Mouse (Mus musculus): ENCODE measurements around the gene Paqr8. TPM values are rescaled to one million over a fixed set of nuclear protein-coding genes. Genes with fewer than 3 reads are reported as not detected.

Gene Paqr8
- polyA plus RNA-seq (2015; fragmentation: Nextera tagmentation; extraction: Ambion mirVana), result 12.5 and 13.4 TPM in 2 replicates

GRCm38 (mm10) chr1:20890404-20890921 lies at the start of gene Paqr8:
Paqr8 (plus strand) TSS chr1:20890606.
- H3K27ac ChIP-seq, result peak within 1 kb of the TSS; percentile 77
- H3K4me3 ChIP-seq (replicated peaks), result peak within 1 kb of the TSS; percentile 71
- H3K4me1 ChIP-seq (replicated peaks), result peaks cover 16% of the 10 kb centered on the region
- under 1% methylated on average over 37 of the region's 37 CpGs for WGBS
- H3K9me3 ChIP-seq, result no peaks in the 10 kb centered on the region
- peak within 1 kb of the TSS; percentile 85 for H3K4me2 ChIP-seq (replicated peaks)
- ATAC-seq, result peak; percentile 99
- peak within 1 kb of the TSS; percentile 78 for H3K9ac ChIP-seq (replicated peaks)
- no peaks in the 10 kb centered on the region for H3K27me3 ChIP-seq
- no peaks in the 10 kb centered on the region for H3K36me3 ChIP-seq

- H3K27me3 ChIP-seq, result no peaks in the 10 kb centered on the region
- no peaks in the 10 kb centered on the region for H3K4me1 ChIP-seq (replicated peaks)
- no peak overlapping the region for H3K9ac ChIP-seq (replicated peaks)
- H3K27ac ChIP-seq, result no peak overlapping the region
- 0 out of 2 replicates have a peak, but pooled peaks cover 3% of the 10 kb centered on the region for H3K9me3 ChIP-seq
- 81% methylated on average over 7 of the region's 7 CpGs for WGBS
- H3K4me3 ChIP-seq (replicated peaks), result no peak overlapping the region
- no peaks in the 10 kb centered on the region for H3K36me3 ChIP-seq
- ATAC-seq, result no peak
- H3K4me2 ChIP-seq (replicated peaks), result no peak overlapping the region
Measured at GRCm38 (mm10) chr1:20856924-20857902, 33.2 kb upstream of the Paqr8 start.

DNA sequence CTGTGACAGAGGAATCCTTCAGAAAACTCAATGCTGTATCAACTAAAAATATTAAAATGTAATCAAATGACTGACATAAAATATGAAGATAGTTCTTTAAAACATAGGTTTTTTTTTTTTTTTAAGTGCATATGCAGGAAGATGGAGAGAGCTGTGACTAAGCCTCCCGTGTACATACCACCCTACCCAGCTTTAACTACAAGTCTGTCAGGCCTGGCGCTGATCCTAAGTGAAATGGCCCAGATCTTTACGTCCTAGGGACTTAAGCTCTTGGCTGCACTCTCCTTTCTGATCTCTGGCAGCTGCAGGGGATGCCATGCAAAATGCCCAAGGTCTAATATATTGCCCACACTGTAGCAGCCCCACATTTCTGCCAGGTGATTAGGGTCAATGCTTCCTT lies 29.6 kb upstream of the Paqr8 start:
- Histone ChIP-seq H3K4me1 (replicated peaks) (no peaks in the 10 kb centered on the region), H3K27ac (no peak overlapping the region), H3K4me2 (replicated peaks) (no peak overlapping the region), H3K9ac (replicated peaks) (no peak overlapping the region), H3K36me3 (no peaks in the 10 kb centered on the region), H3K27me3 (no peaks in the 10 kb centered on the region), H3K4me3 (replicated peaks) (no peak overlapping the region), H3K9me3 (no peaks in the 10 kb centered on the region)
- no peak for ATAC-seq
- 75% methylated on average over 3 of the region's 3 CpGs for WGBS

GRCm38 (mm10) chr1:20861865-20862264 lies 28.5 kb upstream of the Paqr8 start:
- Histone ChIP-seq H3K4me1 (replicated peaks) (peaks cover 2% of the 10 kb centered on the region; the same call in 1 of the 2 replicates), H3K9ac (replicated peaks) (no peak overlapping the region), H3K9me3 (no peaks in the 10 kb centered on the region), H3K36me3 (no peaks in the 10 kb centered on the region), H3K27me3 (no peaks in the 10 kb centered on the region), H3K4me2 (replicated peaks) (no peak overlapping the region), H3K4me3 (replicated peaks) (no peak overlapping the region), H3K27ac (no peak overlapping the region)
- WGBS, result 90% methylated on average over 3 of the region's 3 CpGs
- no peak for ATAC-seq

DNA sequence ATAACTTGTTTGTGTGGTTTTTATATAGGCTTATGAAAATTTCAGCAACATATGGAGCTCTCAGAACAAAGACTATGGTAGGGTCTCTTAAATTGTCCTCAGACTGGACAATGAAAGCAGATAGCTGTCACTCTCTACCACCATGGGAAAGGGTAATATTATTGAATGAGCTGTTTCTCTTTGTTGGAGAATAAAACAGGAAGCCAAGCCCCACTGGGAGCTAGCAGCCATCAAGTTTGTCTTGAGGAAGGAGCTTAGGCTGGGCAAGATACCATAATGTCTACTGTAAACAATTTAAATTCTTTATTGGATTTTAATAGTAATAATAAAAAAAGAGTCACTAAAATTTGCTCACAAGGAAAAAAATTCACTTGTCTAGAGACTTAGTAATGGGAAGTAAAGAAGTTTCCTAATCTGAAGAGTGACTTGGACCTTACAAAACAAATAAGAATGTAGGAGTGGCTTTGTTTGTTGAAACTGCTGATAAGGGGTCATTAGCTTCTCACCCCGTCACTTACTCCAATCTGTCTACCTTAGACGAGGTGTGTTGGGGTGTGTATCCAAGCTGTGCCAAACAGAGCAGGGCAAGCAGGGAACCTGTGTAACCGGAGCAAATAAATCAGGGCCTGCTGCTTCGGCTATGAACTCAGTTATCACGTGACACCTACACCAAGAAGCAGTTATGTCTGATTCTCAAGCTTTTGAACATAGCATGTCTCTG lies 26.8 kb upstream of the Paqr8 start:
- 85% methylated on average over 5 of the region's 5 CpGs for WGBS
- H3K9ac ChIP-seq (replicated peaks), result no peak overlapping the region
- H3K36me3 ChIP-seq, result no peaks in the 10 kb centered on the region
- no peaks in the 10 kb centered on the region for H3K27me3 ChIP-seq
- H3K9me3 ChIP-seq, result no peaks in the 10 kb centered on the region
- no peak overlapping the region for H3K4me3 ChIP-seq (replicated peaks)
- H3K4me1 ChIP-seq (replicated peaks), result peaks cover 17% of the 10 kb centered on the region
- ATAC-seq, result no peak
- H3K27ac ChIP-seq, result no peak overlapping the region
- H3K4me2 ChIP-seq (replicated peaks), result no peak overlapping the region

DNA sequence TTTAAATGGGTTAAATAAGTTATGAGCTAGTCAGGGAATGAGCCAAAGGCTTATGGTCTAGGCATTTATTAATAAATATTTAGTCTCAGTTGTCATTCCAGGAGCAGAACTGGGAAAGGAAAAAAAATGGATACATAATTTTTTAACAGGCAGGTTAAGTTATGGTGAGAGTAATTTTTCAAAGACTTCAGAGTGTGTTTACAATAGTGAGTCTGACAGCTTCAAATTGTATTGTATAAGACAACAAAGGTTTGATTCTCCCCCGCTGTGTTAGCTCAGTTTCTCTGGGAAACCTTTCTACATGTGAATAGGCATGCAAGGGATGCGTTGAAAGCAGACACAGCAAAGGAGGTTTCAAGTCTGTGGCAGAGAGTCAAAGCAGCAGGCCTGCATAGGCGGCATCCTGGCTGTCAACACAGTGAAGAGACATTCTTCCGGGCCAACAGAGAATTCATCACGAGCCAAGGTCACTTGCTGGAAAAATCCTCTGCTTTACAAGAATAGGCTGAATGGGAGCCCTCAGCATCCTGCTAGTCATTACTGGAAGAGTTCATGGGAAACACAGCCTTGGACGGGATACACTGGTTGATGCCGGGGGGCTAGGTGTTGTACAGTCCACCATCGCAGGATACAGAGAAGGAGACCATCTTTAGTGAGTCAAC lies 23.0 kb upstream of the Paqr8 start:
- H3K4me2 ChIP-seq (replicated peaks), result no peak overlapping the region
- 10% methylated on average over 8 of the region's 8 CpGs for WGBS
- peak; percentile 85 for ATAC-seq

GRCm38 (mm10) chr1:20868036-20868435 lies 22.4 kb upstream of the Paqr8 start:
- WGBS, result 22% methylated on average over 9 of the region's 9 CpGs
- no peaks in the 10 kb centered on the region for H3K9me3 ChIP-seq
- peak; percentile 57 for ATAC-seq
- H3K4me3 ChIP-seq (replicated peaks), result no peak overlapping the region
- no peaks in the 10 kb centered on the region for H3K36me3 ChIP-seq
- H3K4me2 ChIP-seq (replicated peaks), result peak overlapping the region; percentile 22; the same call in 1 of the 2 replicates
- no peak overlapping the region for H3K9ac ChIP-seq (replicated peaks)
- peaks cover 17% of the 10 kb centered on the region for H3K4me1 ChIP-seq (replicated peaks)
- peak overlapping the region; percentile 74 for H3K27ac ChIP-seq
- no peaks in the 10 kb centered on the region for H3K27me3 ChIP-seq

More for the DNA sequence above, 23.0 kb upstream of the Paqr8 start:
- Histone ChIP-seq H3K27ac (peak overlapping the region; percentile 74), H3K9me3 (no peaks in the 10 kb centered on the region), H3K36me3 (no peaks in the 10 kb centered on the region), H3K27me3 (no peaks in the 10 kb centered on the region), H3K4me3 (replicated peaks) (no peak overlapping the region), H3K9ac (replicated peaks) (no peak overlapping the region), H3K4me1 (replicated peaks) (peaks cover 17% of the 10 kb centered on the region)

- no peak for ATAC-seq
- H3K4me3 ChIP-seq (replicated peaks), result no peak overlapping the region
- peaks cover 17% of the 10 kb centered on the region for H3K4me1 ChIP-seq (replicated peaks)
- H3K27me3 ChIP-seq, result no peaks in the 10 kb centered on the region
- 81% methylated on average over 2 of the region's 2 CpGs for WGBS
- H3K9me3 ChIP-seq, result no peaks in the 10 kb centered on the region
- no peak overlapping the region for H3K9ac ChIP-seq (replicated peaks)
- H3K4me2 ChIP-seq (replicated peaks), result no peak overlapping the region
- H3K27ac ChIP-seq, result no peak overlapping the region
- no peaks in the 10 kb centered on the region for H3K36me3 ChIP-seq
Measured at GRCm38 (mm10) chr1:20870887-20871286, 19.5 kb upstream of the Paqr8 start.

- H3K27me3 ChIP-seq, result no peaks in the 10 kb centered on the region
- H3K36me3 ChIP-seq, result no peaks in the 10 kb centered on the region
- no peak overlapping the region for H3K27ac ChIP-seq
- no peak overlapping the region for H3K4me3 ChIP-seq (replicated peaks)
- whole genome bisulfite sequencing, result 84% methylated on average over 5 of the region's 5 CpGs
- no peak overlapping the region for H3K9ac ChIP-seq (replicated peaks)
- no peaks in the 10 kb centered on the region for H3K9me3 ChIP-seq
- peaks cover 9% of the 10 kb centered on the region for H3K4me1 ChIP-seq (replicated peaks)
- H3K4me2 ChIP-seq (replicated peaks), result no peak overlapping the region
- no peak for ATAC-seq
Measured at GRCm38 (mm10) chr1:20872496-20872895, 17.9 kb upstream of the Paqr8 start.

- H3K9me3 ChIP-seq, result no peaks in the 10 kb centered on the region
- H3K36me3 ChIP-seq, result no peaks in the 10 kb centered on the region
- no peak overlapping the region for H3K4me3 ChIP-seq (replicated peaks)
- no peak for ATAC-seq
- H3K27ac ChIP-seq, result no peak overlapping the region
- H3K9ac ChIP-seq (replicated peaks), result no peak overlapping the region
- no peak overlapping the region for H3K4me2 ChIP-seq (replicated peaks)
- no peaks in the 10 kb centered on the region for H3K4me1 ChIP-seq (replicated peaks)
- H3K27me3 ChIP-seq, result no peaks in the 10 kb centered on the region
- 93% methylated on average over 6 of the region's 6 CpGs for WGBS
Measured at GRCm38 (mm10) chr1:20874061-20874460, 16.3 kb upstream of the Paqr8 start.

DNA sequence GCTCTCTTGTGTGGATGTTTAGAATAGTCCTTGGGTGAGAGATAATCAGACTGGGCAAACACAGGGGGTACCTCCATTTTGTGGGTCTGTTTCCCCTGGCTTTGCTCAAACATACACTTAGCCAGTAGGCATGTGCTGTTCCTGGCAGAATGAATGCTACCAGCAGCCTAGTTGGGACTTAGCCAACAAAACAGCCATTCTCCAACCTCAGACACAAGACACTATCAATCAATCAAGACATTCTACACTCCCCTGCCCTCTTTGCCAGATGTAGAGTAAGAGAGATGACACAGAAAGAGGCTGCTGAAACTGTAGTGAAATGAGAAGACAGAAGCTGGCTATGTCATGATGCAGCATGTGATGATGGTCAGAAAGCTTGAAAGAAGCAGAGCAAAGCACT lies 13.1 kb upstream of the Paqr8 start:
- Histone ChIP-seq H3K4me2 (replicated peaks) (no peak overlapping the region), H3K9me3 (no peaks in the 10 kb centered on the region), H3K4me1 (replicated peaks) (no peaks in the 10 kb centered on the region), H3K9ac (replicated peaks) (no peak overlapping the region), H3K27me3 (no peaks in the 10 kb centered on the region), H3K36me3 (no peaks in the 10 kb centered on the region), H3K4me3 (replicated peaks) (no peak overlapping the region), H3K27ac (no peak overlapping the region)
- ATAC-seq, result no peak

Measured in midbrain, embryonic 13.5 days (tissue).